Mouse (Mus musculus): ENCODE data around the gene Capn5.

The Capn5 gene

GRCm38 (mm10) chr7:98117012-98117660 lies 60.9 kb downstream of the Capn5 start:
- in situ Hi-C loops (cut with MseI, MboI), result no loop called here

- in situ Hi-C loops (cut with MseI, MboI), result no loop called here
Measured at GRCm38 (mm10) chr7:98114656-98115055, 63.4 kb downstream of the Capn5 start.

DNA sequence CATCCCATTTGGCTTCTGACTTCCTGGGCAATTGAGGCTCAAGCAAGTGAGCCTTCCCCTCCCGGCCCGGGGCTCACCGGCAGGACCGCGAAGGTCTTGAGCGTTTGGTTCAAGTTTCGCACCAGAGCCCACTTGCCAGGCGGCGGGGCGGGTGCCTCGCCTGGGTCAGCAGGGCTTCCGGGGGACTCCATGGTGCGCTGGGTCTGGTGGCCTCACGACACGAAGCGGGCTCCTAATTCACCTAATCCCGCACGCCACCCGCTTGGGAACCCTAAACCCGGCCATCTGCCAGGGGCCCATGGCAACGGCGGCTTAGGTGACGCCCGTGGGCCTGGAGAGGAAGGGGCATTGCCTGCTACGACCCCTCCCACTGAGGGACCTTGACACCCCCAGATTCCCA lies 66.8 kb downstream of the Capn5 start:
- in situ Hi-C loops (cut with MseI, MboI), result no loop called here

GRCm38 (mm10) chr7:98109771-98110170 lies 68.3 kb downstream of the Capn5 start:
- in situ Hi-C loops (cut with MseI, MboI), result no loop called here

GRCm38 (mm10) chr7:98108636-98109430 lies 69.2 kb downstream of the Capn5 start:
- in situ Hi-C loops (cut with MseI, MboI), result no loop called here

DNA sequence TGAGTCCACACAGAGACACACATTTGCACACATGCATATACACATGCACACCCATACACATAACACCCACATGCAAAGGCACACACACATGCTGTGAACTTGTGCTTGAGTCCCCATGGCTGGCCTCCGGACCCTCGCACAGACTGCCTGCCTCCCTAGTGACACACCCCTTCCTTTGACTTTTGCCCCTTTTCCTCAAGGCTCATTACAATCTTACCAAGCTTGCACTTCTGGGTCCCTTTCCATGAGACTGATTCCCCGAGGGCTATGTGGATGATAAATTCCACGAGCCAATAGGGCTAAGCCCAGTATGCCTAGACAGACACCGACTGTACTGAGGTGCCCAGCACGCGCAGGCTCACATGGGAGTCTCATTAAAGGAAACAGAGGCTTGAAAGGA lies 71.8 kb downstream of the Capn5 start:
- in situ Hi-C loops (cut with MseI, MboI), result no loop called here

- in situ Hi-C loops (cut with MseI, MboI), result no loop called here
Measured at GRCm38 (mm10) chr7:98104481-98105435, 73.3 kb downstream of the Capn5 start.

- in situ Hi-C loops (cut with MseI, MboI), result no loop called here
Measured at GRCm38 (mm10) chr7:98103942-98104292, 74.2 kb downstream of the Capn5 start.

- in situ Hi-C loops (cut with MseI, MboI), result no loop called here
Measured at GRCm38 (mm10) chr7:98103002-98103941, 74.8 kb downstream of the Capn5 start.

GRCm38 (mm10) chr7:98102488-98102887 lies 75.6 kb downstream of the Capn5 start:
- in situ Hi-C loops (cut with MseI, MboI), result no loop called here

- in situ Hi-C loops (cut with MseI, MboI), result no loop called here
Measured at GRCm38 (mm10) chr7:98097557-98097956, 80.5 kb downstream of the Capn5 start.

- in situ Hi-C loops (cut with MseI, MboI), result no loop called here
Measured at GRCm38 (mm10) chr7:98095852-98096251, 82.2 kb downstream of the Capn5 start.

GRCm38 (mm10) chr7:98086346-98086745 lies 91.7 kb downstream of the Capn5 start:
- in situ Hi-C loops (cut with MseI, MboI), result no loop called here

DNA sequence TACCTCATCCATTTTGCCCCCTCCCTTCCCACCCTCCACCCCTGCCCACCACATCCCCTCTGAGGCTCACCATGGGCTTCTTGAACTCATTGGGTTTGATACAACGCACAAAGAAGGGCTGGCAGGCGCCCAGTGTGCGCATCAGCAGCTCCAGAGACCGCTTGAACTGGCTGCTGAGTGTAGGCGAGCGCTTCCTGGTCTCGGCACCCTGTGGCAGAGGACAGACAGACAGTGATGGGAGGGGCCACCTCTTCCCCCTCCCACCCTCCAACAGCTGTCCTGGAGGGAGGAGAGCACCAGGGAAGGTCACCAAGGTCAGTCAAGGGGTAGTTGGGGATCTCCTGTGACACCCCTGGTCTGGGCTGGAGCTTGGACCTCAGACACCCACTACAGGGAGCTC lies 92.8 kb downstream of the Capn5 start:
- in situ Hi-C loops (cut with MseI, MboI), result no loop called here

- in situ Hi-C loops (cut with MseI, MboI), result no loop called here
Measured at GRCm38 (mm10) chr7:98084541-98085293, 93.4 kb downstream of the Capn5 start.

- in situ Hi-C loops (cut with MseI, MboI), result no loop called here
Measured at GRCm38 (mm10) chr7:98082376-98082775, 95.7 kb downstream of the Capn5 start.

GRCm38 (mm10) chr7:98077453-98077852 lies 100.6 kb downstream of the Capn5 start:
- in situ Hi-C loops (cut with MseI, MboI), result no loop called here

DNA sequence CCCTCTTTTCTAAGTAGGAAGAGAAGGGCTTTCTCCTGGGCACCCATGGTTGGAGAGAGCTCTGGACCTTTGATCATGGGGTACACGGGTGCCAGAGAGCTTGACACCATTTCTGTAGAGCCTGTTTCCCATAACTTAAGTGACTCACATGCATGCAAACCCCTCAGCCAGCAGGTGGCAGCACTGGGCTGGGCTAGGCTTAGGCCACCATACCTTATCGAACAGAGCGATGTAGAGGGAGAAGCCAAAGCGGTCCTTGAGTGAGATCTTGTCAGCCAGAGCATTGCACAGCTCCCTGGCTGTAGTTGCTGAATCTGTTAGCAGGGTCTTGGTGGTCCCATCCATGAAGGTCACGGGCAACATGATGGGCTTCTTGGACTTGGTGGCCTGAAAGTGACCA lies 106.5 kb downstream of the Capn5 start:
- in situ Hi-C loops (cut with MseI, MboI), result no loop called here

Data from mouse trophoblast stem cell (cell line).